Mouse (Mus musculus) frontal cortex, postnatal 36 days (tissue): ENCODE results near the gene Cask.
A peak's percentile ranks its signal among the peaks of the same experiment; 100 is the strongest.
"Not testable (repeated sequence)": the region's sequence is repeated elsewhere in the genome, so short reads cannot be mapped to it uniquely, and the experiment has no call there.

ENCODE experiments used
- DNase-seq, 2 experiments: peaks; one replicate each; pipeline ENCODE4 v3.0.0; 2022; ENCODE audit warnings: low spot score in 2 of 2

The Cask gene

GRCm38 (mm10) chrX:13851285-13851684, at the start of gene Cask:
Gene Cask, minus strand, starts transcription at chrX:13851367.
- DNase-seq: no peak

DNA sequence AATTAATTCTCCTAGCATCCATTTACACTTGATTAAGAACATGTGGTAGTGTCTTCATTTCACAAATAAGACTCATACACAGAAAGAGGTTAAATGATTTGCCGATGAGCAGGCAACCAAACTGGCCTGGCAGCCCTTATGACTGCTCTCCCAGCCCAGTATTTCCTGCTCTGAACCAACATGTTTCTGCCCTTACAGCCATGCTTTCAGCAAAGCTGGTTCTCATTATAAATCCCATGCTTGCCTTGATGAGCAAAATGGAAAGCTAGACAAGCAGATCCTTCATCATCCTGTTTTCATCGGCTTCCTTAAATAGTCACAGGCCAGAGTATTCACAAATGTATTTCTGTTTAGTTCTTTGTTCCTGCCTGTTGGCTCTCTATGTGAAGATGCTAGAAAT, 38.8 kb upstream of the Cask start:
- no peak for DNase-seq

DNA sequence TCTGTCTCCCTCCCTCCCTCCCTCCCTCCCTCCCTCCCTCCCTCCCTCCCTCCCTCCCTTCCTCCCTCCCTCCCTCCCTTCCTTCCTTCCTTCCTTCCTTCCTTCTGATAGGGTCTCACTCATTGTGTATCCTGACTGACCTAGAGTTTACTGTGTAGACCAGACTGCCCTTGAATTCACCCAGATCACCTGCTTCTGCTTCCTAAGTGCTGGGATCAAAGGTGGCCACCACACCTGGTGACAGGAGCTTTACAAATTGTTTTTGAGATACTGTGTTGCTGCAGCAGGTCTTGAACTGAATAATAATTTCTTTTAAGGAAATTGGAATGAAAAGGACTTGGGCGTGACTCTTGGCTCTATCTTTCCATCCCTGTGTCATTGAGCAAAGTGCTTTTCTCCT, 33.2 kb upstream of the Cask start:
- DNase-seq: no peak

GRCm38 (mm10) chrX:13881969-13882368, 30.8 kb upstream of the Cask start:
- no peak for DNase-seq

GRCm38 (mm10) chrX:13860145-13860544, 9.0 kb upstream of the Cask start:
- DNase-seq: peak in 1 of 2 experiments; percentile 39

DNA sequence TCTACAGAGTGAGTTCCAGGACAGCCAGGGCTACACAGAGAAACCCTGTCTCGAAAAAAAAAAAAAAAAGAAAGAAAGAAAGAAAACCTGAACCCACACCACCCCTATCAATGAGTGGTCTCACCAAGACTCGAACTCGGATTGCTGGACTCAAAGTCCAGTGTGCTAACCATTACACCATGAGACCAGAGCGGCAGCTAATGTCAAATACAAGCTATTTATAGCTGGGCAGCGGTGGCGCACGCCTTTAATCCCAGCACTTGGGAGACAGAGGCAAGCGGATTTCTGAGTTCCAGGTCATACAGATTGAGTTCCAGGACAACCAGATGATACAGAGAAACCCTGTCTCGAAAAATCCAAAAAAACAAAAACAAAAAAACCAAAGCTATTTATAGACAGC, 7.9 kb upstream of the Cask start:
- DNase-seq: no peak

GRCm38 (mm10) chrX:13848473-13848872, 2.7 kb downstream of the Cask start:
- no peak for DNase-seq

DNA sequence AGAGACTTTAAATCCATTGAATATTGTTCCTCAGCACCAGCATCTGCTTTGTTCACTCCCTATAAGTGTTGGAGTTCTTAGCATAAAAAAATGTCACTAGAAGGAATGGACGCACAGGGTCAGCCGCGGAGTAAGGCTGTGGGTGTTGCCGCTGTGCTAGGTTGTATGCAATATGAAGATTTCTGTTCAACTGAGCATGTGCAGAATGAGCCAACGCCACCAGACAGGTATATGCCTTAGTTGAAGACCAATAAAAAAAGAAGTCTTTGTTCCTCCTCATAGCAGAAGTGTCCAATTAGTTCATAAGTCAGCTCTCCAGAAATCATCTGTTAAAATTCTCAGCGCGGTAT, 3.7 kb downstream of the Cask start:
- no peak for DNase-seq

GRCm38 (mm10) chrX:13846653-13847501, 4.3 kb downstream of the Cask start:
- DNase-seq: peak; percentile 86 to 87

DNA sequence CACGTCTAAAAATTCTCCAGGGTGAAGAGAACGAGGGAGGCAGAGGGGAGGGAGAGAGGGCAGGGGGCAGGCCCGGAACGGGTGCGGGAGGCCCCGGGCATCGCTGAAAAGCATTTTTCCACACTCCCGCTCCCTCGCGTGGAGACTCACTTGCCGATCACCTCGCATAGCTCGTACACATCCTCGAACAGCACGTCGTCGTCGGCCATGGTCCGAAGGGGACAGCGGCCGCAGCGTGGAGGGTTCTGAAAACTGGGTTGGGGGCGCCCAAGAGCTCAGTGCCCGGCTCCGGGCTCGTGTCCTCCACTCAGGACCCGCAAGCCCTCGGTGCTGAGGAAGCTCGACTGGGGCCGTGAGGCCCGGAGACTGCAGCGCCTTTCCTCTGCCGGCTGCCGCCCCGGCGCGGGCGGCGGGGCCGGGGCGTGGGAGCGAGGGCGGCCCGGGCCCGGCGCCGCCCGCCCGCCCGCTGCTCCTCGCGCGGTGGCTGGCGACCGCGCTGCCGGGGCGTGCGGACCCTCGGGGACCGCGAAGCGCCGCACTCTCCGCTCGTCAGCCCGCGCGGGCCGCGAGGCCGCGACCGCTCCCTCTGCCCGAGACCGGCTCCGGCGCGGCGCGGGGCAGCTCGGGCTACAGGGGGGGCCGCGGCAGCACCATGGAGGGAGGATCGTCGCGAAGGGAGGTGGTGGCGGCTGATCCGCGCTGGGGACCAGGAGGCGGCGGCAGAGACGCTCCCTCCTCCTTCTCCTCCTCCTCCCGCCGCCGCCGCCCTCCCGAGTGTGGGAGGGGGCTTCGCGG, 5.1 kb downstream of the Cask start:
- peak; percentile 18 to 21 for DNase-seq

GRCm38 (mm10) chrX:13845141-13845857, 5.9 kb downstream of the Cask start:
- DNase-seq: peak; percentile 6 to 17

DNA sequence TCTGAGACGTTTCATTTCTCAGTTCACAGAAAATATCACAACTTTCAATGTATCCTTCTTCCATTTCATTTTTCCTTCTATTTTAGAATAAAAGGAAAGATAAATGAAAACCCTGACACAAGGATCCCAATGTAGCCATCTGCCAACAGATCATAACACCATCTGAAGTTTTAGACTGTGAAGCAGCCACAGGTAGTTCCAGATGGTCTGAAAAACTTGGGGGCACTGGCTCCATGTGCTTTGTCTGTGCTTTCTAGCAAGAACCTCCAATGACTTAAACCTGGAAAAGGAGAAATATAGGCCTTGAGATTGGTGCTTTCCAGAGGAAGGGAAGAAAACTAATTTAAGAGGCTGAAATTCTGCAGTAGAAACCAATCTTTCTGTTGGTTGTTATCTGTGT, 28.4 kb downstream of the Cask start:
- DNase-seq: peak in 1 of 2 experiments; percentile 52

DNA sequence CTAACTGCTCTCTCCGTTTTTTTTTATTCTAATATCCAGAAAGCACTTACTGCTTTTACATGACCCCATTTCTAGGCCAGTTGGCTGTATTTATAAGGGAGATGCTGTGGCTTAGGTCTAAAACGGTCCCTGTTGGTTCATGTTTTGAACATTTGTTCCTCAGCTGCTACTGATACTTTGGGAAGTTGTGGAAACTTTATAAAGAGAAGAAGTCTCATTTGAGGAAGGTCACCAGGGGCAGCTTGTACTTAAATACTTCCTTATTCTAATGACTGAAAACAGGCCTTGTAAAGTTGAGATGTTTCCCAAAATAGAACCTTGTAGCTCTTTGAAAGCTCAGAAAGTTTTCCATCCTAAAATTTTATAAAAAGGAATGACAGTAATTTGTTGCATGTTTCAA, 52.4 kb downstream of the Cask start:
- DNase-seq: no peak

DNA sequence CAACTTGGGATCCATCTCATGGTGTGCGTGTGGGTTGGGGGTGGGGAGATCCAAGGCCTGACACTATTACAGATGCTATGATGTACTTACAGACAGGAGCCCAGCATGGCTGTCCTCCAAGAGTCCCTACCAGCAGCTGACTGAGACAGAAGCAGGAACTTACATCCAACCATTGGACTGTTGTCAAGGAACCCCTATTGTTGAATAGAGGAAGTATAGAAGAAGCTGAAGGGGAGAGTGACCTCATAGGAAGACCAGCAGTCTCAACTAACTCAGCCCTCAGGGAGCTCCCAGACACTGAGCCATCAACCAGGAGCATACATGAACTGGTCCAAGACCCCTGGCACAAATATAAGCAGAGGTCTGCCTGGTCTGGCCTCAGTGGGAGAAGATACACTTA, 85.5 kb downstream of the Cask start:
- DNase-seq: no peak

DNA sequence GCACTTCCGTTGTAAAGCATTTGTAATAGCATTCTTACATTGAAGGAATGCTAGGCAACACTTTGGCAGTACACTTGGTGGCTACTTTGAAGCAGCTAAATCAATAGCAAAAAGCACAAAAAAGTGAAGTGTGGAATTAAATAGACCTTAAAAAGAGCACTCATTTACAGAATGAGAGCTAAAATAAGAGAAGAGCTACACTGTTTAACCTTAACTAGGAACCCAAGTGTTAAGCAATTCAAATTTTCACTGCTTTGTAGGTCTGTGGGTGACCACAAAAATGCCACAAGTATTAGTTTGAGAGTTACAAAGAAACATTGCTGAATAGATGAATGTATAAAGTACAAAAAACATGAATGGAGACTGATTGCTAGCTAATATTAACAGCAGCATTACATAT, 86.1 kb downstream of the Cask start:
- DNase-seq: no peak

DNA sequence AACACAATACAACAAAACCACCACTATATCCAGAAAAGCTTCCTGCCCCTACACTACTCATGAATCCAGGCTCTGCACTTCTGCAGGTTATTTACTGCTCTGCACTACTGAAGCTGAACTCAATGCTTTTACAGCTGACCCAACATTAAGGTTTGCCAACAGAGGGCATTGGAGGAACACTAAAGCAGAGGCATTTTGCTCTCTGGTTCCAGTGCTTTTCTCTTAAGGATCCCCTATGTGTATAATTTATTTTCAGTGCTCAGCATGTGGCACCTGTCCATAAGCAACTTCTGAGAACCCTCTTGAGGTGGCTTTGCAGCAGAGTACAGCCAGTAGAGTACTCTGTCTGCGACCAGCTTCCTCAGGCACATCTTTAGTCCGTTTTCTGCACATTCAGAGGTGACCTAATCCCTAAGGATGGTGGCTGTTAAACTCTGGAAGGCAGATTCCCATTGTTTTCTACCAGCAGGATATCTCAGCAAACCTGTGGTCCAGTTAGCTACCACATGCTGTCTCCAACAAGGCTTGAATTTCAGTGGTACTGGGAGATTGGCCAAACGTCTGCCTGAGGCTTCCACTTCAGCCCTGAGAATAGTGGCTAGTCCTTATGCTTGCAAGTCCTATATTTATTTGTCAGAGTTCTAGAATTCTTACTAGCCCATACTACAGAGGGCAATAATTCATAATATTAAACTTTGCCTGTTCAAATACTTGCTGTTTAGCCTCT, 93.7 kb downstream of the Cask start:
- DNase-seq: no peak

- no peak for DNase-seq
Measured at GRCm38 (mm10) chrX:13741110-13741509, 110.1 kb downstream of the Cask start.

DNA sequence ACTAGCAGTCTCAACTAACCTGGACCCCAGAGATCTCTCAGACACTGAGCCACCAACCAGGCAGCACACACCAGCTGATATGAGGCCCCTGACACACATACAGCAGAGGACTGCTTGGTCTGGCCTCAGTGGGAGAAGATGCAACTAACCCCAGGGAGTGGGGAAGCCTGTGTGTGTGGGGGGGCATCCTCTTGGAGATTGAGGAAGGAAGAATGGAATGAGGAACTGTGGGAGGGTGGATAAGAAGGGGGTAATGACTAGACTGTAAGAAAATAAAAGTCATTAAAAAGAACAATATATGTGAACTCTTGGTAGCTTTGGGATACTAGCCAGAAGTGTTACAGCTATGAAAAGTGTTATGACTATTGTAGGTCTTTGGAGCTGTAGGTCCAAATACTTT, 120.4 kb downstream of the Cask start:
- not testable (repeated sequence) for DNase-seq

GRCm38 (mm10) chrX:13729835-13730480, 121.2 kb downstream of the Cask start:
- DNase-seq: no peak

DNA sequence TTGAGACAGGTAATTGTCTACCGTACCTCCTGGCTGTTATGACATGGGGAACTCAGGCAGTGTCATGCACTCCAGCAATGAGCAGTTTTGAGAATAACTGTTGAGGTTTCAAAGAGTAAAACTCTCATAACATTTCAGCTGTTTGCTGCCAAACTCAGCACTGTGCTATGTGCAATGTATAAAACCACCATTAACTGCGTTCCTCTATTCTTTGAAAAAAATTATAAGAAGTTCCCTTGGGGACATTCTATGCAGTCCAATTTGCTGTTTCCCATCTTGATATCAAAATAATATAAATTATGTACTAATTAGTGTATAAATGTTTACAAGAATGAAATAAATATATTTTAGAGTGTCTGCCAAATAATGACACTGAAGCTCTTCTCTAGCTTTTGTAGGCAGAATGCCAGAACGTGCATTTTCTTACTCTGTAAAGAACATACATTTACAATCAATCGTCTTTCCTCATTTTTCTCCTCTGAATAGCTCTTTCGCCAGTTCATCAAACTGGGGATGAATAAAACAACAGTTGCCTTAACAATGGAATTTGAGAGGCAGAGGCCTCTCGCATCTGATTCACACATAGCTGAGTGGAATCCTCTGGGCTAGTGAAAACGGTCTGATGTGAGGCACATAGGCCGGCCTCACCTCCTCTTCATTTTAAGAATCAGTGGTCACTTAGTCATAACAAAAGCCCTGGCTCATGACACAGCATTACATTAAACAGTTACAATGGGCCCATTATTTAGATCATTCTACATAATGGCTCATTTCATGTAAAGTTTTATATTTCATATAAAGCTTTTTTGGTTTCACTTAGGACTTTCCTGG, 125.4 kb downstream of the Cask start:
- DNase-seq: no peak
